ENCODE assay signal across 11 mouse cellular contexts in the genomic region with DNA sequence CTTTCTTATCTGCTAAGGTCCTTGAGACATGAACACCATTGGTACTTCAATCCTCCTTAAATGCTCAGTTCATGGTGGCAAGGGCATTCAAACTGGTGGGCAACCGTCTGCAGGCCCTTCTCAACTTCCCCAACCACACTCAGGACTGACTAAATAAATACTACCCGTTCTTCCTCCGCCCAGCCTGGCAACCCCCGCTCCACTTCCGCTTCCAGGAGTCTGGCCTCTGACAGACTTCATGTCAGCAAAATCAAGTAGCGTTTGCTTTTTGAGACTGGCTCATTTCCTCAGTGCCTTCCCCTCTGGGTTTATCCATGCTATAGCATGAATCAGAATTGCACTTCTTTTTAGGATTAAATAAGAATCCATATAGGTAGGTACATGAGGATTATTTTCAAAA.
DNase-seq lines count a peak whose midpoint lies in the region; ATAC-seq and TF ChIP-seq lines count a peak whose summit lies in the region.
"Had no signal": no experiment of that assay in that cellular context is flagged by ENCODE, and none has a peak within 500 bp of the region (broad histone marks: within the 10 kb centered on the region; RNA-seq: fewer than 3 reads in every experiment).

No protein-coding gene starts in this region.

- TF ChIP-seq CTCF in stomach, postnatal 0 days (IDR thresholded peaks at IDR 0.05; ENCODE audit: low read depth): no peak

- H3K4me1 ChIP-seq in kidney, embryonic 15.5 days: peaks cover 1% of the 10 kb centered on the region
- H3K4me1 ChIP-seq in lung, embryonic 15.5 days: peaks cover 1% of the 10 kb centered on the region; the same call in 1 of the 2 replicates
- no peaks in the 10 kb centered on the region for H3K4me1 ChIP-seq in stomach, postnatal 0 days (replicated peaks; ENCODE audit: control insufficient read depth, insufficient read depth)
- H3K4me1 ChIP-seq in intestine, embryonic 15.5 days (replicated peaks): no peaks in the 10 kb centered on the region

- no peaks in the 10 kb centered on the region for H3K27me3 ChIP-seq in kidney, embryonic 15.5 days
- H3K27me3 ChIP-seq in lung, embryonic 15.5 days: no peaks in the 10 kb centered on the region
- H3K27me3 ChIP-seq in stomach, postnatal 0 days (ENCODE audit: control insufficient read depth, insufficient read depth, low read length): no peaks in the 10 kb centered on the region
- no peaks in the 10 kb centered on the region for H3K27me3 ChIP-seq in intestine, embryonic 15.5 days (replicated peaks)
- H3K27me3 ChIP-seq: forebrain, embryonic 13.5 days had no signal

- no peak overlapping the region for H3K9ac ChIP-seq in kidney, embryonic 15.5 days
- H3K9ac ChIP-seq in lung, embryonic 15.5 days: no peak overlapping the region
- H3K9ac ChIP-seq in stomach, postnatal 0 days (ENCODE audit: low read length): no peak overlapping the region
- no peak overlapping the region for H3K9ac ChIP-seq in intestine, embryonic 15.5 days
- H3K9ac ChIP-seq: forebrain, embryonic 13.5 days had no signal

- no peaks in the 10 kb centered on the region for H3K9me3 ChIP-seq in kidney, embryonic 15.5 days (replicated peaks)
- no peaks in the 10 kb centered on the region for H3K9me3 ChIP-seq in lung, embryonic 15.5 days
- no peaks in the 10 kb centered on the region for H3K9me3 ChIP-seq in stomach, postnatal 0 days (ENCODE audit: control insufficient read depth, low read length)
- H3K9me3 ChIP-seq in intestine, embryonic 15.5 days: no peaks in the 10 kb centered on the region
- H3K9me3 ChIP-seq: forebrain, embryonic 13.5 days had no signal

- DNase-seq in kidney, adult 8-10 months: no peak
- DNase-seq in thymus, postnatal 14 days: peak; percentile 24
- no peak for DNase-seq in thymus, postnatal 0 days (ENCODE audit: low spot score)
- peak; percentile 59 for DNase-seq in stomach, postnatal 0 days (ENCODE audit: low spot score)
- DNase-seq in ovary, postnatal 10 days (ENCODE audit: low spot score): no peak
- DNase-seq: cerebellum, adult 9-10 months had no signal

- ATAC-seq in kidney, embryonic 15.5 days (replicated peaks; ENCODE audit: low FRiP score): no peak
- ATAC-seq in lung, embryonic 15.5 days (ENCODE audit: borderline replicate concordance, extremely low read depth, low FRiP score, low TSS enrichment): no peak
- ATAC-seq in stomach, postnatal 0 days (ENCODE audit: low FRiP score, low TSS enrichment): peak; percentile 42; the same call in 1 of the 2 replicates
- no peak for ATAC-seq in intestine, embryonic 15.5 days
- ATAC-seq: forebrain, embryonic 13.5 days had no signal

- no peak overlapping the region for H3K4me3 ChIP-seq in kidney, embryonic 15.5 days (replicated peaks)
- H3K4me3 ChIP-seq in lung, embryonic 15.5 days: no peak overlapping the region
- H3K4me3 ChIP-seq in stomach, postnatal 0 days (ENCODE audit: low read depth, low read length): no peak overlapping the region
- H3K4me3 ChIP-seq in intestine, embryonic 15.5 days (replicated peaks): no peak overlapping the region
- H3K4me3 ChIP-seq: forebrain, embryonic 13.5 days; myocyte had no signal

- H3K36me3 ChIP-seq in kidney, embryonic 15.5 days: no peaks in the 10 kb centered on the region
- no peaks in the 10 kb centered on the region for H3K36me3 ChIP-seq in lung, embryonic 15.5 days
- no peaks in the 10 kb centered on the region for H3K36me3 ChIP-seq in stomach, postnatal 0 days (ENCODE audit: control insufficient read depth, insufficient read depth, low read length)
- H3K36me3 ChIP-seq in intestine, embryonic 15.5 days: no peaks in the 10 kb centered on the region

- H3K27ac ChIP-seq in kidney, embryonic 15.5 days: peak overlapping the region; percentile 45; the same call in 1 of the 2 replicates
- H3K27ac ChIP-seq in lung, embryonic 15.5 days: 0 out of 2 replicates have a peak overlapping the region, but pooled peaks have one; percentile 30
- H3K27ac ChIP-seq in stomach, postnatal 0 days (replicated peaks): peak overlapping the region; percentile 30; the same call in 1 of the 2 replicates
- H3K27ac ChIP-seq in intestine, embryonic 15.5 days: no peak overlapping the region
- H3K27ac ChIP-seq: forebrain, embryonic 13.5 days had no signal

- H3K4me2 ChIP-seq in kidney, embryonic 15.5 days: no peak overlapping the region
- H3K4me2 ChIP-seq in lung, embryonic 15.5 days: no peak overlapping the region
- H3K4me2 ChIP-seq in stomach, postnatal 0 days (replicated peaks; ENCODE audit: low read depth): no peak overlapping the region
- no peak overlapping the region for H3K4me2 ChIP-seq in intestine, embryonic 15.5 days (replicated peaks)
- H3K4me2 ChIP-seq: forebrain, embryonic 13.5 days had no signal

- no peak for TF ChIP-seq EP300 in stomach, postnatal 0 days (optimal IDR thresholded peaks at IDR 0.05)

- WGBS in kidney, embryonic 15.5 days: 45% methylated on average over 6 of the region's 6 CpGs
- WGBS in lung, embryonic 15.5 days: 13% methylated on average over 6 of the region's 6 CpGs
- 28% methylated on average over 6 of the region's 6 CpGs for WGBS in stomach, postnatal 0 days
- 29% methylated on average over 6 of the region's 6 CpGs for WGBS in intestine, embryonic 15.5 days

Comparison
In these comparisons a context has a peak if more than half of its experiments do, and no peak if none do; other contexts are left out.
1. DNase-seq: peak in thymus, postnatal 14 days (single experiment) and stomach, postnatal 0 days (single experiment); none in kidney, adult 8-10 months (0 of 2), thymus, postnatal 0 days (single experiment) and ovary, postnatal 10 days (single experiment).